Mouse (Mus musculus) liver, adult (tissue): ENCODE data around the gene Vegfa.

Experiments used
- GATA4 ChIP-seq: IDR thresholded peaks from 2 replicates; pipeline ENCODE4 v1.6.1; 2014; ENCODE audit warnings: mild to moderate bottlenecking, low read length; ENCODE audit not compliant: insufficient replicate concordance

The Vegfa gene

DNA sequence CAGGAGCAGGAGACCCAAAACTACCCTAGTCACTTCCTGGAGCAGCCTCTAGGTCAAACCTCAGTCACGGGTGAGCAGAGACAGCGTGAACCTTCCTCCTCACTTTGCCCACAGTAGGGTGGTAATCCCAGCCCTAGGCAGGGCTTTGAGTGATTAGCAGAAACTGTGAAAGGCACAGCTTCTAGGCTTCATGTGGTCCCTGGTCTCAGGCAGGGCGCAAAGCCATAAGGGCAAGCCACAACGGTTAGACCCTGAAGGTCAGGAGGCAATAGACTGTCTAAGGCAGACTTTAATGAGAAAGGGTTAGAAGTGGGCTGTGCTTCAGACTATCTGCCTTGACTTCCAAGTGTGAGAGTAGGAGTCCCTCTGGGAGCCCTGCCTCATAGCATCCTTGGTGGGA, 9.7 kb downstream of the Vegfa start:
- no peak for TF ChIP-seq GATA4

DNA sequence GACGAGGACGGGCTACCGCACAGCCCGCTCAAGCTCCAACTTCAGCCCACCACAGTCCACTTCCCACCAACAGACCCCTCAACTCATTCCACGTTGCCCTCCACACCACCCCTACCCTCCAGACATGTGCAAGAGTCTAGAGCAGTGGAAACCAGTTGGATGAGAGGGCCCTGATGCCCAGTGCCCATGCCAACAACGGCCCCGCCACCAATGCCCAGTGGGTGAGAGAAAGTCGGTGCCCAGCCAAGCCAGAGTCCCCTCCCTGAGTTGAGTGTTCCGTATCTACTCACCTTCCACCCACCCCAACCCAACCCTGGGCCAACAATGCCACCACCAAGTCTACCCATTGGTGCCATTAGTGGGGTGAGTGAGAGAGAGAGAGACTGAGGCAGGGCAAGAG, 10.4 kb downstream of the Vegfa start:
- no peak for TF ChIP-seq GATA4

- no peak for TF ChIP-seq GATA4
These were observed 11.0 kb downstream of the Vegfa start for GRCm38 (mm10) chr17:46021173-46021572.

DNA sequence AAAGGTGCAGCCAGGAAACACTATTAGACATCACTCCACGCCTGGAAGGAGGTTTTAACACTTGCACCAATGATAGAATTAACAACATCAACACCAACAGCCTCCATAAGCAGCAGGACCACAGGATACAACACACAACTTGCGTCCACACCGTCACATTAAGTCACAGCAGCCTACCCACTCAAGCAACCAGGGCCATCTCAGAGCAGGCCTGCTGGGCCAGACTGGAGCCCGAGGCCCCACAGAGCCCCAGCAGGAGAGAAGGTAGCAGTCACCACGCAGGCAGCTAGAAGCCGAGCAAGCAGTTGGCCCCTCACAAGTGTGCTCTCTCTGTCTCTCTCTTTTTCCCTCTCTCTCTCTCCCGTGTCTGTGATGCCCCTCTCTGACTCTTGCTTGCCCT, 11.6 kb downstream of the Vegfa start:
- no peak for TF ChIP-seq GATA4

DNA sequence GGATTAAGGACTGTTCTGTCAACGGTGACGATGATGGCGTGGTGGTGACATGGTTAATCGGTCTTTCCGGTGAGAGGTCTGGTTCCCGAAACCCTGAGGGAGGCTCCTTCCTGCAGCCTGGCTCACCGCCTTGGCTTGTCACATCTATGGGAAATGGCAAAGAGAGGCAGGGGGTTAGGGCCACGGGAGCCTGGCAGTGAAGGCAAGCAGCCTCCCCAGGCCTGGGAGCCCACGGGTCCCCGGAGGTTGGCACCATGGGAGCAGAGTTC, 13.5 kb downstream of the Vegfa start:
- TF ChIP-seq GATA4, result no peak

- no peak for TF ChIP-seq GATA4
These were observed 14.0 kb downstream of the Vegfa start for GRCm38 (mm10) chr17:46017946-46018735.

GRCm38 (mm10) chr17:46016617-46017016, 15.6 kb downstream of the Vegfa start:
- TF ChIP-seq GATA4, result no peak

DNA sequence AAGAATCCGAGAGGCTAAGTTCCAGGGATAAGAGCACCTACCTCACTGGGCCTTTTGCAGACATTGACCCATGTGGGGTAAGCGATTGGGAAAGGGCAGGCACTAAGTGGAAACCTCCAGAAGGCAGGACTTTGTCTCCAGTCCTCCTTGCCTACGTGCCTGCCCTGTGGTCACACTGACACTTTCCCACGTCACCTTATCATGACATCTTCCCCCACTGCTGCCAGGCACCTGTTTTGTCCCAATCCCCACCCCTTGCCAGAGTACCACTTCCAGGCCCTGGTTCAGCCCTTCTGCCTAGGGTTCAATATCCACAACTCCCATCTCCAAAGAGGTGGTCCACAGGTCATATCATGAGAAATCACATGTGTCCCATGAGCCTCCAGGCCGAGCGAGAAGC, 16.2 kb downstream of the Vegfa start:
- TF ChIP-seq GATA4, result peak; percentile 10; the same call in 1 of the 2 replicates

DNA sequence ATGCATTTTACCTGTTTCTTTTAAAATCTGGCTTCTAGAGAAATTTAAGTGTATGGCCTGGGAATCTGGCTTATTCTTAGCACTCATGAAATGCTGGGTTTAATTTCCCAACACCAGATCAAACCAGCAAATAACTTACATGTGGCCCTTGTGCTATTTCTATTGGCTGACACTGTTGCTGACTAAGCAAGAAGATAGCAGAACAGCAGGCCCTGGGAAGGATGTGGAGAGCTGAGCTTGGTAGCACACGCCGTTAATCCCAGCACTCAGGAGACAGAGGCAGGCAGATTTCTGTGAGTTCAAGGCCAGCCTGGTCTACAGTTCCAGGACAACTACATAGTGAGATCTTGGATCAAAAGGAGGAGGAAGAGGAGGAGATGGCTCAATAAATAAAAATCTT, 17.2 kb downstream of the Vegfa start:
- TF ChIP-seq GATA4, result no peak

DNA sequence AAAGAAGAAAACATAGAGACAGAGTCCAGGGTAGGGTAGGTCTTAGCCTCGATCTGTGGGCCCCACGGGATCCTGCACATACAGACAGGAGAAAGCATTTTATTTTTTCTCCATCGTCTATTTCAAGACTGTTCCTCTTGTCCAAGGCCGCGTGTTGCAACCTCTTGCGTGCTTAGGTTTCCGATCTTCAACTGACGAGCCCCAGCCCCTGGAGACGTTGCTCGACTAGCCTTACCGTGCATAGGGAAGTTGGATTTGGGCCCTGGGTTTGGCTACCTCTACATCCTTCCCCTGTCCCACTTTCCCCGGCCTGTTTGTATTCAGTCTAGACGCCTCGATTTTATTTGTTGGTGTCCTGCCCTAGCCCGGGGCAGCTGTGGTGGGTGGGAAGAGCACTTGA, 18.6 kb downstream of the Vegfa start:
- no peak for TF ChIP-seq GATA4

DNA sequence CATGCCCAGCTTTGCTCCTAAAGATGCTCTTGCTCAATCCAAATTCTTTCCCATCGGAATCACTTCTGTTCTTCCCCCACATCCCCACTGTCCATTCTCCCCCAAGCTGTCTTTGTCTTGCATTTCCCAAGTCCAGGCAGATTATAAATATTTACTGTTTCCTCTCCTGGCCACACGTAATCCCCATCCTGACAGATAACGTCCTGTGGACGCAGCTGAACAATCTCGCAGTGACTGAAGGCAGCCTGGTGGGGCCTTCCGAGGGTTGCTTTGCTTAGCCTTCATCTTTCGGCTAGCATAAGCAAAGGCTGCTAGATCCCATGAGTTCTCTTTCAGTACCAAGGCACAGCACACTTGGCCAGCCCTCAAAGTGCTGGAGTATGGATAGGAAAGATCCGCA, 20.0 kb downstream of the Vegfa start:
- no peak for TF ChIP-seq GATA4

DNA sequence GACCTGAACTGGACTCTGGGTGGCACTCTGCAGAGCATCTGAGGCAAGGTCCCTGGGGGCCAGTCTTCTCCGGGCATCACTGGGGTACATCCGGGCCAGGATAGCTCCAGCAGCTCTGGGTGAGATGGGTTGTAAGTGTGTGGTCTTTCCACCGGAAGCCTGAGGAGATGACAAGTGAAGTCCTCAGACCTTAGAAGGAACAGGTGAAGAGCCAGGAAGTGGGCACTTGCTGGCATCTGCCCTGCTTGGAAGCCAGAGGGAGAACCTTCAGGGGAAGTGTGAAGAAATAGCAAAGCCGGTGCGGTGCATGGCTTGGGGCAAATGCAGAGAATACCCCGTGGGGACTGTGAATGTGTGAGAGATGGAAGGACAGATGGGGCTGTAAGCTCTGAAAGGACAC, 21.7 kb downstream of the Vegfa start:
- TF ChIP-seq GATA4, result no peak

GRCm38 (mm10) chr17:46009182-46009581, 23.0 kb downstream of the Vegfa start:
- TF ChIP-seq GATA4, result no peak

DNA sequence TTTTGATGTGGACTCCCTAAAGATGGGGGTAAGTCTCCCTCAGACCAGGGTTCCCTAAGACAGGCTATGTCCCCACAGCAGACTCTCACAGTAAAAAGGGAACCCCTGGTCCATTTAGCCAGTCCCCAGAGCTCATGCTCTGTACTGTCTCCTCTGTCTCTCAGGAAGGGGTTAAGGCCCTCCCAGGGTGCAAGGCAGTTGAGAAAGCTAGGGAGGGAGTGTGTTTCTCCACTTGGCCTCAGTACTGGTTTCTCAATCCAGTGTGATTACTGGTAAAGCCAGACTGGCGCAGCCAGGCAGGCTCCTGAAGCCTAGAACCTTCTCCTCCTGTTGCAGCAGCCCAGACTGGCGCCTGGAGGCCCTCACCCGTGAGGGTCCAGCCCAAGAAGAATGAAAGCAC, 26.7 kb downstream of the Vegfa start:
- no peak for TF ChIP-seq GATA4

DNA sequence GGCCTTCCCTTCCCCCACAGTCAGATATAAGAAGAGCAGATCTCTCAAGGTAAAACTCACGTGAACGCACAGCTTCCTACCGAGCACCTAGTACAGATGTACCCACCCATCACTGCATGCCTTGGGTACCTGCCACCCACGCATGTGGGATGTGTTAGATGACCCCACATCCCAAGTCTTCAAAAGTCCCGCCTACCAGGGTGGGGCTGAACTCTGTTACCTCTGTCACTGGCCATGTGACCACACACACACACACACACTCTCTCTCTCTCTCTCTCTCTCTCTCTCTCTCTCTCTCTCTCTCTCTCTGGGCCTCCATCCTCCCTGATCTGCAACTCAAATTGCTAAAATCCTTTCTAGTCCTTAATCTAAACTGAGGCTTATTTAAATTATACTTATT, 27.7 kb downstream of the Vegfa start:
- TF ChIP-seq GATA4, result no peak; the same call in 1 of the 2 replicates

DNA sequence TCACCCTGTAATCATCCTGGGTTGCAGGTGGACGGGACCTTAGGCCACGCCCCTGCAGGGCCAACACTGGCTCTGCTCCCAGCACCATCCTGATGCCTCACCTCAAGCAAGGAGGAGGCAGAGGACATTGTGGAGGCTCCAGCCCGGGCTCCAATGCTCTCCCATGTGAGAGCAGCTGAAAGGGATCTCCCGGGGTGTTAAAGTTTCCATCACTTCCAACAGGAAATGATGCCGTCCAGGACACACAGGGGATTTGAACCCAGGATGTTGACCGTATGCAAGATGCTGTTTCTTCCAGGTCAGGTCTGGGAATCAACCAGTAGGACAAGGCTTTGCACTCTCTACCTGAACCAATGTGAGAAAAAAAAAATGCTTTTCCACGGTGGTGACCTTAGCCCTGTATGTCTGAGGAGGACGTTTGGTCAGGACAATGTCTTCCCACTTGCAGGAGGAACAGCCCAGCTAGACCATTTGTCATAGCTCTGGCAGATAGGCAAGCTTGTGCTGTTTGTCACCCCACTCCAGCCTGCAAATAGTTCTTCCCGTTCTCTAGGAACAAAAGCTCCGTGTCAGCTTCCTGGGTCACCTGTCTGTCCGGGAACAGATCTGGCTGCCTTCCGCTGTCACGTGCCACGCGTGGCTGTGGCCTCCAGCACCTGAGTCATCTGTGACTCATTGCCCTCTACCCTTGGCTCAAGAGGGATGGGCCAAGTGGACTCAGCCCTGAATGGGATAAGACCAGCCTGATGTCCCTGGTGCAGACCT, 28.3 kb downstream of the Vegfa start:
- TF ChIP-seq GATA4, result peak; percentile 65; the same call in 1 of the 2 replicates
